Mouse (Mus musculus) embryonic facial prominence, embryonic 13.5 days (tissue): ENCODE measurements around the gene Gm21987. TPM values are rescaled to one million over a fixed set of nuclear protein-coding genes. Genes with fewer than 3 reads are reported as not detected.

ENCODE experiments used
- ATAC-seq: fragments of 200-750 bp; cut with Nextera tagmentation; 2 replicates; pipeline ENCODE4 v1.8.0; 2017; ENCODE audit warnings: low read depth; ENCODE audit not compliant: insufficient number of reproducible peaks, insufficient read depth, low FRiP score, low TSS enrichment
- H3K27ac ChIP-seq: fragments of 300-500 bp; sonication (generic); 2 replicates; pipeline ENCODE4 v1.5.1; 2015; ENCODE audit warnings: moderate library complexity, mild to moderate bottlenecking, inconsistent platforms
- H3K27me3 ChIP-seq: fragments of 300-500 bp; sonication (generic); 2 replicates; pipeline ENCODE4 v1.6.1; 2015; ENCODE audit warnings: mild to moderate bottlenecking, inconsistent platforms
- H3K36me3 ChIP-seq: fragments of 300-500 bp; sonication (generic); 2 replicates; pipeline ENCODE4 v1.6.1; 2015; ENCODE audit warnings: mild to moderate bottlenecking, inconsistent platforms
- H3K4me1 ChIP-seq: fragments of 300-500 bp; sonication (generic); 2 replicates; pipeline ENCODE4 v1.6.1; 2015; ENCODE audit warnings: inconsistent platforms
- H3K4me2 ChIP-seq: fragments of 300-500 bp; sonication (generic); 2 replicates; pipeline ENCODE4 v1.6.1; 2015; ENCODE audit warnings: moderate library complexity, mild to moderate bottlenecking, inconsistent platforms
- H3K4me3 ChIP-seq: fragments of 300-500 bp; sonication (generic); 2 replicates; pipeline ENCODE4 v1.5.1; 2015; ENCODE audit warnings: mild to moderate bottlenecking, inconsistent platforms
- H3K9ac ChIP-seq: fragments of 300-500 bp; sonication (generic); 2 replicates; pipeline ENCODE4 v1.6.1; 2015; ENCODE audit warnings: mild to moderate bottlenecking, inconsistent platforms
- H3K9me3 ChIP-seq: fragments of 300-500 bp; sonication (generic); 2 replicates; pipeline ENCODE4 v1.6.1; 2016; ENCODE audit warnings: inconsistent platforms
- WGBS: fragments of 180-500 bp; shearing (Covaris S2); methylation state at CpG from one replicate; pipeline ENCODE4 v1.1.7; 2015; ENCODE audit warnings: mixed read lengths; 5-methylcytosine and 5-hydroxymethylcytosine counted together
- polyA plus RNA-seq: library from polyadenylated mRNA; unstranded; fragments of >200 nt; fragmentation: Nextera tagmentation; extraction: Ambion mirVana; gene quantifications from 2 replicates; pipeline ENCODE4 v1.2.1, GENCODE M21; 2015

Gene Gm21987
- polyA plus RNA-seq, 1 experiment from 2014 or later, result not detected

- Histone ChIP-seq H3K4me2 (no peak overlapping the region), H3K36me3 (peaks cover 35% of the 10 kb centered on the region), H3K4me3 (no peak overlapping the region), H3K27ac (no peak overlapping the region), H3K9me3 (no peaks in the 10 kb centered on the region), H3K9ac (no peak overlapping the region), H3K27me3 (no peaks in the 10 kb centered on the region), H3K4me1 (peaks cover 9% of the 10 kb centered on the region; the same call in 1 of the 2 replicates)
- no peak for ATAC-seq
- 71% methylated on average over 6 of the region's 6 CpGs for WGBS
Measured at GRCm38 (mm10) chr16:38350939-38351338, 4.1 kb downstream of the Gm21987 start.

- no peak for ATAC-seq
- H3K4me3 ChIP-seq, result no peak overlapping the region
- no peaks in the 10 kb centered on the region for H3K9me3 ChIP-seq
- H3K4me2 ChIP-seq, result no peak overlapping the region
- WGBS, result 83% methylated on average over 7 of the region's 7 CpGs
- no peak overlapping the region for H3K27ac ChIP-seq
- H3K36me3 ChIP-seq, result peaks cover 38% of the 10 kb centered on the region
- H3K9ac ChIP-seq, result no peak overlapping the region
- peaks cover 9% of the 10 kb centered on the region; the same call in 1 of the 2 replicates for H3K4me1 ChIP-seq
- no peaks in the 10 kb centered on the region for H3K27me3 ChIP-seq
Measured at GRCm38 (mm10) chr16:38352031-38352430, 5.2 kb downstream of the Gm21987 start.

- ATAC-seq, result no peak
- Histone ChIP-seq H3K4me1 (peaks cover 4% of the 10 kb centered on the region; the same call in 1 of the 2 replicates), H3K9me3 (no peaks in the 10 kb centered on the region), H3K36me3 (peaks cover 38% of the 10 kb centered on the region), H3K27me3 (no peaks in the 10 kb centered on the region), H3K4me2 (no peak overlapping the region), H3K27ac (no peak overlapping the region), H3K4me3 (no peak overlapping the region), H3K9ac (no peak overlapping the region)
Measured at GRCm38 (mm10) chr16:38352851-38353250, 6.0 kb downstream of the Gm21987 start.

- H3K27ac ChIP-seq, result no peak overlapping the region
- no peak overlapping the region for H3K4me3 ChIP-seq
- peaks cover 38% of the 10 kb centered on the region for H3K36me3 ChIP-seq
- WGBS, result 97% methylated on average over 2 of the region's 2 CpGs
- H3K9me3 ChIP-seq, result no peaks in the 10 kb centered on the region
- H3K4me2 ChIP-seq, result no peak overlapping the region
- no peaks in the 10 kb centered on the region for H3K27me3 ChIP-seq
- no peak for ATAC-seq
- no peak overlapping the region for H3K9ac ChIP-seq
- no peaks in the 10 kb centered on the region for H3K4me1 ChIP-seq
Measured at GRCm38 (mm10) chr16:38353642-38354041, 6.8 kb downstream of the Gm21987 start.

GRCm38 (mm10) chr16:38354185-38354913 lies 7.5 kb downstream of the Gm21987 start:
- Histone ChIP-seq H3K9me3 (no peaks in the 10 kb centered on the region), H3K36me3 (peaks cover 32% of the 10 kb centered on the region), H3K4me1 (no peaks in the 10 kb centered on the region), H3K27ac (no peak overlapping the region), H3K4me2 (no peak overlapping the region), H3K27me3 (no peaks in the 10 kb centered on the region), H3K9ac (no peak overlapping the region), H3K4me3 (no peak overlapping the region)
- WGBS, result 89% methylated on average over 5 of the region's 5 CpGs
- ATAC-seq, result no peak

GRCm38 (mm10) chr16:38358256-38358812 lies 11.5 kb downstream of the Gm21987 start:
- Histone ChIP-seq H3K4me1 (peaks cover 13% of the 10 kb centered on the region), H3K9ac (no peak overlapping the region), H3K4me2 (no peak overlapping the region), H3K4me3 (no peak overlapping the region), H3K9me3 (no peaks in the 10 kb centered on the region), H3K27ac (no peak overlapping the region), H3K27me3 (no peaks in the 10 kb centered on the region), H3K36me3 (peaks cover 7% of the 10 kb centered on the region; the same call in 1 of the 2 replicates)
- 89% methylated on average over 6 of the region's 6 CpGs for WGBS
- ATAC-seq, result no peak

GRCm38 (mm10) chr16:38359241-38359640 lies 12.4 kb downstream of the Gm21987 start:
- H3K4me3 ChIP-seq, result no peak overlapping the region
- no peak overlapping the region for H3K4me2 ChIP-seq
- 82% methylated on average over 2 of the region's 2 CpGs for WGBS
- no peak overlapping the region for H3K9ac ChIP-seq
- ATAC-seq, result no peak
- H3K36me3 ChIP-seq, result 0 out of 2 replicates have a peak, but pooled peaks cover 3% of the 10 kb centered on the region
- H3K27ac ChIP-seq, result no peak overlapping the region
- H3K4me1 ChIP-seq, result peaks cover 13% of the 10 kb centered on the region
- H3K27me3 ChIP-seq, result no peaks in the 10 kb centered on the region
- H3K9me3 ChIP-seq, result no peaks in the 10 kb centered on the region

- peaks cover 13% of the 10 kb centered on the region for H3K4me1 ChIP-seq
- WGBS, result 65% methylated on average over 3 of the region's 3 CpGs
- no peak for ATAC-seq
Measured at GRCm38 (mm10) chr16:38359857-38360256, 13.0 kb downstream of the Gm21987 start.

GRCm38 (mm10) chr16:38360317-38360716 lies 13.5 kb downstream of the Gm21987 start:
- ATAC-seq, result no peak
- H3K4me1 ChIP-seq, result peaks cover 13% of the 10 kb centered on the region
- no peaks in the 10 kb centered on the region for H3K27me3 ChIP-seq
- H3K36me3 ChIP-seq, result 0 out of 2 replicates have a peak, but pooled peaks cover 3% of the 10 kb centered on the region
- H3K4me3 ChIP-seq, result no peak overlapping the region
- no peak overlapping the region for H3K9ac ChIP-seq
- 20% methylated on average over 2 of the region's 2 CpGs for WGBS
- H3K27ac ChIP-seq, result no peak overlapping the region
- no peaks in the 10 kb centered on the region for H3K9me3 ChIP-seq
- H3K4me2 ChIP-seq, result no peak overlapping the region

More at GRCm38 (mm10) chr16:38359857-38360256, 13.0 kb downstream of the Gm21987 start:
- Histone ChIP-seq H3K27me3 (no peaks in the 10 kb centered on the region), H3K36me3 (0 out of 2 replicates have a peak, but pooled peaks cover 3% of the 10 kb centered on the region), H3K27ac (no peak overlapping the region), H3K4me3 (no peak overlapping the region), H3K9ac (no peak overlapping the region), H3K4me2 (no peak overlapping the region), H3K9me3 (no peaks in the 10 kb centered on the region)

- H3K27ac ChIP-seq, result no peak within 1 kb of the TSS
- H3K4me3 ChIP-seq, result no peak within 1 kb of the TSS
- no peak for ATAC-seq
- WGBS, result 46% methylated on average over 10 of the region's 10 CpGs
- no peaks in the 10 kb centered on the region for H3K27me3 ChIP-seq
- no peaks in the 10 kb centered on the region for H3K9me3 ChIP-seq
- H3K9ac ChIP-seq, result no peak within 1 kb of the TSS
- H3K4me1 ChIP-seq, result peaks cover 13% of the 10 kb centered on the region
- H3K4me2 ChIP-seq, result no peak within 1 kb of the TSS
- no peaks in the 10 kb centered on the region for H3K36me3 ChIP-seq
Measured at GRCm38 (mm10) chr16:38361933-38362332, 15.1 kb downstream of the Gm21987 start, which contains the start of gene Popdc2. Gene Popdc2 (plus strand): TSS chr16:38362209.

GRCm38 (mm10) chr16:38362493-38363255 lies 15.8 kb downstream of the Gm21987 start:
- H3K9ac ChIP-seq, result no peak overlapping the region
- no peaks in the 10 kb centered on the region for H3K27me3 ChIP-seq
- no peak for ATAC-seq
- no peaks in the 10 kb centered on the region for H3K9me3 ChIP-seq
- no peaks in the 10 kb centered on the region for H3K36me3 ChIP-seq
- H3K27ac ChIP-seq, result no peak overlapping the region
- no peak overlapping the region for H3K4me2 ChIP-seq
- peaks cover 13% of the 10 kb centered on the region for H3K4me1 ChIP-seq
- H3K4me3 ChIP-seq, result no peak overlapping the region
- WGBS, result 82% methylated on average over 20 of the region's 20 CpGs
